7 mouse cellular contexts compared by ENCODE assay signal in the genomic region with DNA sequence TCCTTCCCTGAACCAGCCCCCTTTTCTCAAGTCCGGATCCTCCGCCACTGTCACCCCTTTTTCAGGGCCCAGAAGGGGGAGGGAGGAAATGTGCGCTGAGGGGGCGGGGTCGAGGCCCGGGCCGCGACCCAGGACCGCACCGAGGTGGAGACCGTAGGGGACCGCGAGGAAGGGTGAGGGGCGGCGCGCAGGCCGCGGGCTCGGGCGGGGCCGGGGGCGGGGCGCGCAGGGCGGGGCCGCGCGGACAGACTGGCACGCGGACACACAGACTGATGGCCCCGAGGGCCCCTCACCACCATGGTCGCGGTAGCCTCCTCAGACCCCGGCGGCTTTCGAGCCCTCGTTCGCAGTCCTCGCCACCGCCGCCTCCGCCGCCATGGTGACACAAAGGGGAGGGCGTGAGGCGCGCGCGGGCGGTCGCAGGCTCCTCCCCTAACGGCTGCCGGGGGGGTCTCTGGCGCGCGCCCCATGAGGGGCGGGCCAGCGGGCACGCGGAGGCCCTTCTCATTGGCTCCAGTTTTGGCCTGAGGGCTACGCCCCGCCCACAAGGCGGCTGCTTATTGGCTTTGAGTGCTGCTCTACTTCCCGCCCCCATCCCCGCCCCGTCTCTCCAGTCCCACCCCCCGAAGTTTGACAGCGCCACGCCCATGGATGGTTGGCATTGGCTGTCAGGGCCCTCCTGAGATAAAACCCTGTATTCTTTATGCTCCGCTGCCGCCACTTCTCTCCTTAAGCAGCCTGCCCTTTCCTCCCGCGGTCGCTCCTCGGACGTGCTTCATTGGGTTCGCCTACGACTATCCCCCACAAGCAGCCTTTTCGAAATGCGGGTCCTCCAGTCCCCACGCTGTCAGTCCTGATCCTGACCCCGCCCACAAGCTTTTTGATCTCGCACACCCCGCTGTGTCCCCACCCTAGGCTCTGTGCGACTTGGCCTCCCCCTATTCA. TPM values are rescaled to one million over a fixed set of nuclear protein-coding genes. Genes with fewer than 3 reads are reported as not detected.
A peak's percentile ranks its signal among the peaks of the same experiment; 100 is the strongest.
DNase-seq lines count a peak whose midpoint lies in the region; ATAC-seq and TF ChIP-seq lines count a peak whose summit lies in the region.

A gene (minus strand): TSS at position 428 of the 945 bp plus-strand sequence.

- ATAC-seq in embryonic facial prominence, embryonic 12.5 days (ENCODE audit: insufficient number of reproducible peaks, insufficient read depth, low FRiP score, low TSS enrichment), result peak; percentile 79
- ATAC-seq in limb, embryonic 12.5 days (ENCODE audit: insufficient number of reproducible peaks, insufficient read depth, low FRiP score, low TSS enrichment, low read depth), result peak; percentile 87
- peak; percentile 92 for ATAC-seq in midbrain, embryonic 15.5 days (replicated peaks)

- peak within 1 kb of the TSS; percentile 81 for H3K4me2 ChIP-seq in embryonic facial prominence, embryonic 12.5 days (replicated peaks)
- peak within 1 kb of the TSS; percentile 85 for H3K4me2 ChIP-seq in limb, embryonic 12.5 days
- H3K4me2 ChIP-seq in midbrain, embryonic 15.5 days, result peak within 1 kb of the TSS; percentile 82

- no peaks in the 10 kb centered on the region; the same call in 1 of the 2 replicates for H3K27me3 ChIP-seq in embryonic facial prominence, embryonic 12.5 days
- H3K27me3 ChIP-seq in kidney, adult 2 months (replicated peaks; ENCODE audit: control insufficient read depth, insufficient read depth, low read length), result no peaks in the 10 kb centered on the region
- H3K27me3 ChIP-seq in limb, embryonic 12.5 days, result no peaks in the 10 kb centered on the region
- H3K27me3 ChIP-seq in midbrain, embryonic 15.5 days (replicated peaks), result no peaks in the 10 kb centered on the region
- H3K27me3 ChIP-seq in spleen, adult 2 months (ENCODE audit: control insufficient read depth, insufficient read depth, low read length), result no peaks in the 10 kb centered on the region

- TF ChIP-seq CTCF in kidney, adult 2 months (conservative IDR thresholded peaks at IDR 0.05; ENCODE audit: insufficient read depth, insufficient read length, low read depth, low read length), result no peak
- TF ChIP-seq CTCF in spleen, adult 2 months (IDR thresholded peaks at IDR 0.05; ENCODE audit: extremely low read depth, insufficient read depth, insufficient read length, insufficient replicate concordance), result no peak

- H3K4me1 ChIP-seq in embryonic facial prominence, embryonic 12.5 days, result peaks cover 34% of the 10 kb centered on the region
- H3K4me1 ChIP-seq in kidney, adult 2 months (ENCODE audit: control insufficient read depth, insufficient read depth, low read length), result peaks cover 2% of the 10 kb centered on the region; the same call in 1 of the 2 replicates
- H3K4me1 ChIP-seq in limb, embryonic 12.5 days (replicated peaks), result peaks cover 15% of the 10 kb centered on the region
- H3K4me1 ChIP-seq in midbrain, embryonic 15.5 days, result peaks cover 38% of the 10 kb centered on the region
- H3K4me1 ChIP-seq in spleen, adult 2 months (ENCODE audit: control insufficient read depth, insufficient read depth, insufficient read length), result no peaks in the 10 kb centered on the region; the same call in 1 of the 2 replicates

- peak; percentile 96 for DNase-seq in adrenal gland, postnatal 25 days
- DNase-seq in heart, adult 18-20 months, result peak; percentile 94 to 96
- DNase-seq in kidney, adult 2 months, result peak; percentile 98
- DNase-seq in spleen, adult 2 months (ENCODE audit: low read depth in 1 of 2, low spot score in 2 of 2), result peak; percentile 92 to 93

- peak within 1 kb of the TSS; percentile 78 for H3K9ac ChIP-seq in embryonic facial prominence, embryonic 12.5 days
- peak within 1 kb of the TSS; percentile 71 for H3K9ac ChIP-seq in limb, embryonic 12.5 days (replicated peaks)
- H3K9ac ChIP-seq in midbrain, embryonic 15.5 days, result peak within 1 kb of the TSS; percentile 76

- H3K27ac ChIP-seq in embryonic facial prominence, embryonic 12.5 days, result peak within 1 kb of the TSS; percentile 80
- H3K27ac ChIP-seq in kidney, adult 2 months (ENCODE audit: insufficient read depth, low read depth, low read length), result no peak within 1 kb of the TSS
- H3K27ac ChIP-seq in limb, embryonic 12.5 days, result peak within 1 kb of the TSS; percentile 62; the same call in 1 of the 2 replicates
- peak within 1 kb of the TSS; percentile 96 for H3K27ac ChIP-seq in midbrain, embryonic 15.5 days
- H3K27ac ChIP-seq in spleen, adult 2 months (ENCODE audit: insufficient read depth, low read length), result no peak within 1 kb of the TSS

- H3K36me3 ChIP-seq in embryonic facial prominence, embryonic 12.5 days, result peaks cover 43% of the 10 kb centered on the region
- no peaks in the 10 kb centered on the region for H3K36me3 ChIP-seq in kidney, adult 2 months (ENCODE audit: control insufficient read depth, insufficient read depth, low read length)
- peaks cover 51% of the 10 kb centered on the region for H3K36me3 ChIP-seq in limb, embryonic 12.5 days
- peaks cover 21% of the 10 kb centered on the region for H3K36me3 ChIP-seq in midbrain, embryonic 15.5 days (replicated peaks)
- 0 out of 2 replicates have a peak, but pooled peaks cover 1% of the 10 kb centered on the region for H3K36me3 ChIP-seq in spleen, adult 2 months (ENCODE audit: control insufficient read depth, insufficient read depth, low read length)

- no peaks in the 10 kb centered on the region for H3K9me3 ChIP-seq in embryonic facial prominence, embryonic 12.5 days
- no peaks in the 10 kb centered on the region for H3K9me3 ChIP-seq in limb, embryonic 12.5 days
- H3K9me3 ChIP-seq in midbrain, embryonic 15.5 days, result no peaks in the 10 kb centered on the region

- TF ChIP-seq POLR2A in kidney, adult 2 months (IDR thresholded peaks at IDR 0.05; ENCODE audit: low read depth, low read length), result no peak
- TF ChIP-seq POLR2A in spleen, adult 2 months (IDR thresholded peaks at IDR 0.05; ENCODE audit: low read depth, low read length), result no peak

- H3K4me3 ChIP-seq in embryonic facial prominence, embryonic 12.5 days, result peak within 1 kb of the TSS; percentile 70
- H3K4me3 ChIP-seq in kidney, adult 2 months (ENCODE audit: insufficient read depth, low read depth, low read length), result peak within 1 kb of the TSS; percentile 72
- peak within 1 kb of the TSS; percentile 67 for H3K4me3 ChIP-seq in limb, embryonic 12.5 days (replicated peaks)
- H3K4me3 ChIP-seq in midbrain, embryonic 15.5 days, result peak within 1 kb of the TSS; percentile 70
- peak within 1 kb of the TSS; percentile 69 for H3K4me3 ChIP-seq in spleen, adult 2 months (ENCODE audit: extremely low read depth, insufficient read depth, insufficient read length)

- WGBS in embryonic facial prominence, embryonic 12.5 days, result under 1% methylated on average over 72 of the region's 84 CpGs
- WGBS in kidney, adult 2 months, result 1% methylated on average over 80 of the region's 84 CpGs
- under 1% methylated on average over 84 of the region's 84 CpGs for WGBS in limb, embryonic 12.5 days
- WGBS in midbrain, embryonic 15.5 days, result under 1% methylated on average over 80 of the region's 84 CpGs
- WGBS in spleen, adult 2 months, result under 1% methylated on average over 80 of the region's 84 CpGs

RNA-seq across cellular contexts. Expression of the gene that starts here (rescaled TPM):
- 5.6 and 7.4 TPM in 2 replicates for total RNA-seq in adrenal gland, postnatal 25 days (2021)
- polyA plus RNA-seq in embryonic facial prominence, embryonic 12.5 days (2016; fragmentation: Nextera tagmentation; extraction: Ambion mirVana), result 20.0 and 26.5 TPM in 2 replicates
- total RNA-seq in heart, adult 18-20 months (2021), result under 1 TPM; 0.36 to 0.50 TPM
- polyA plus RNA-seq in kidney, adult 2 months (2012; rRNA removed), result 7.4 and 7.8 TPM in 2 replicates
- 15.1 and 17.7 TPM in 2 replicates for polyA plus RNA-seq in limb, embryonic 12.5 days (2016; fragmentation: Nextera tagmentation; extraction: Ambion mirVana)
- polyA plus RNA-seq in midbrain, embryonic 15.5 days (2015; fragmentation: Nextera tagmentation; extraction: Ambion mirVana), result 144 and 158 TPM in 2 replicates
- polyA plus RNA-seq in spleen, adult 2 months (2012; rRNA removed), result 18.4 and 26.5 TPM in 2 replicates

Comparison
In these comparisons a context has a peak if more than half of its experiments do, and no peak if none do; other contexts are left out.
1. Peak in DNase-seq in heart, adult 18-20 months; RNA of the gene not detected or under 1 TPM.
2. H3K27ac ChIP-seq: peak in embryonic facial prominence, embryonic 12.5 days (single experiment), limb, embryonic 12.5 days (single experiment) and midbrain, embryonic 15.5 days (single experiment); none in kidney, adult 2 months (single experiment) and spleen, adult 2 months (single experiment).
3. Peak in every context shown above with its lines, with median percentiles within 50 percentile points of each other: DNase-seq, ATAC-seq, H3K4me2 ChIP-seq, H3K4me3 ChIP-seq and H3K9ac ChIP-seq.